11 mouse cellular contexts compared by ENCODE assay signal in the genomic region with DNA sequence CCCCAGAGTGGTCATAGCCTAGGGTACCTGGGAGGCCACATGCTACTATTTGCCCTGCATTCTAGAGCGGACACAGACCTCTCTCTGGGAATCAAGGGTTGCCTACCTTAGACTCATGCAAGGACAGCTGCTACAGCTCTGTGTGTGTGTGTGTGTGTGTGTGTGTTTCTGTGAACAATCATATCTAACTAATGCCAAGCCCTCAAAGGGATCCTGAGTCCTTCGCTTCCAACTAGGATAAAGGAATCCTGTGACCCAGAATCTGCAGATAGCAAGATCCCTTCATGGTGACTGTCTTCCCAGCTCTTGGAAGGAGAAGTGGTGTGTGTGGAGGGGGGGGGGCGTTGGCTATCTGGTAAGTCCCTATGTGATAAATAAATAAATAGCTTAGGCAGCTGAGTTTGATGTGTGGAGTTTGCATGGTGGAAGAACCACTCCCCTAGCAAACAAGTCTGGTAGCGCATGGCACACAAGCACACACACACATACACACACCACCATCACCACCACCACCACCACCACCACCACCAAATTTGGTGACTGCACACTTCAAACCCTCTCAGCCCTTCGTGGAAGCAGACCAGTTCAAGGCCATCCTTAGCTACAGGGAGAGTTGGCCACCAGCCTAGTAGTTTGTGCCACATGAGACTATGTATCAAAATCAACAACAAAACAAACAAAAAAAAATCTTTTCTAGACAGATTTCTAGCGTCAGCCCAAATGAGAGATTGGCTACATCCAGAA. TPM values are rescaled to one million over a fixed set of nuclear protein-coding genes. Genes with fewer than 3 reads are reported as not detected.
DNase-seq lines count a peak whose midpoint lies in the region; ATAC-seq and TF ChIP-seq lines count a peak whose summit lies in the region.
"Had no signal": no experiment of that assay in that cellular context is flagged by ENCODE, and none has a peak within 500 bp of the region (broad histone marks: within the 10 kb centered on the region; RNA-seq: fewer than 3 reads in every experiment).

No protein-coding gene starts in this region.

- peak overlapping the region; percentile 79; the same call in 1 of the 2 replicates for H3K4me2 ChIP-seq in heart, embryonic 13.5 days
- peak overlapping the region; percentile 27; the same call in 1 of the 2 replicates for H3K4me2 ChIP-seq in CH12.LX (ENCODE audit: insufficient read depth, low read depth, poor library complexity, severe bottlenecking)
- peak overlapping the region; percentile 19; the same call in 1 of the 2 replicates for H3K4me2 ChIP-seq in liver, embryonic 14.5 days (ENCODE audit: low read depth)
- H3K4me2 ChIP-seq in hindbrain, embryonic 11.5 days (replicated peaks; ENCODE audit: low read depth, low read length): no peak overlapping the region
- H3K4me2 ChIP-seq: hindbrain, embryonic 12.5 days had no signal

- peaks cover 62% of the 10 kb centered on the region for H3K4me1 ChIP-seq in heart, embryonic 13.5 days
- peaks cover 27 to 71% of the 10 kb centered on the region in 2 experiments for H3K4me1 ChIP-seq in CH12.LX (ENCODE audit: control insufficient read depth in 1 of 2, insufficient read depth in 2 of 2)
- H3K4me1 ChIP-seq in liver, embryonic 14.5 days (replicated peaks; ENCODE audit: control insufficient read depth in 2 of 2, insufficient read depth in 2 of 2, low read length in 1 of 2): peaks cover 31 to 56% of the 10 kb centered on the region in 2 experiments
- 0 out of 2 replicates have a peak, but pooled peaks cover 13% of the 10 kb centered on the region for H3K4me1 ChIP-seq in hindbrain, embryonic 11.5 days (replicated peaks; ENCODE audit: control insufficient read depth, insufficient read depth, low read length)

- 59% methylated on average over 6 of the region's 6 CpGs for WGBS in heart, embryonic 13.5 days
- WGBS in liver, embryonic 14.5 days (ENCODE audit: insufficient replicate concordance): 48% methylated on average over 6 of the region's 6 CpGs
- 63% methylated on average over 6 of the region's 6 CpGs for WGBS in hindbrain, embryonic 11.5 days

- no peaks in the 10 kb centered on the region for H3K27me3 ChIP-seq in heart, embryonic 13.5 days (replicated peaks)
- H3K27me3 ChIP-seq in CH12.LX (replicated peaks): no peaks in the 10 kb centered on the region
- H3K27me3 ChIP-seq in liver, embryonic 14.5 days (ENCODE audit: control insufficient read depth, insufficient read depth, low read length): no peaks in the 10 kb centered on the region
- H3K27me3 ChIP-seq in hindbrain, embryonic 11.5 days (ENCODE audit: control insufficient read depth, insufficient read depth, low read length): no peaks in the 10 kb centered on the region
- H3K27me3 ChIP-seq: embryonic facial prominence, embryonic 12.5 days; limb, embryonic 13.5 days; neural tube, embryonic 15.5 days had no signal

- no peak for TF ChIP-seq EP300 in CH12.LX (IDR thresholded peaks at IDR 0.05; ENCODE audit: low read length)
- TF ChIP-seq EP300 in liver, embryonic 14.5 days (IDR thresholded peaks at IDR 0.05; ENCODE audit: low read depth): no peak

- TF ChIP-seq POLR2A in CH12.LX (IDR thresholded peaks at IDR 0.05; ENCODE audit: low read depth, low read length): no peak

- H3K9ac ChIP-seq in heart, embryonic 13.5 days: no peak overlapping the region
- H3K9ac ChIP-seq in CH12.LX (ENCODE audit: insufficient read depth, low read depth): peak overlapping the region; percentile 45
- no peak overlapping the region for H3K9ac ChIP-seq in liver, embryonic 14.5 days (replicated peaks)
- no peak overlapping the region for H3K9ac ChIP-seq in hindbrain, embryonic 11.5 days (ENCODE audit: low read depth, low read length)
- H3K9ac ChIP-seq: embryonic facial prominence, embryonic 12.5 days; hindbrain, embryonic 12.5 days; limb, embryonic 13.5 days; neural tube, embryonic 15.5 days had no signal

- TF ChIP-seq CTCF in CH12.LX (conservative IDR thresholded peaks at IDR 0.05 in 1 of 2, IDR thresholded peaks at IDR 0.05 in 1 of 2; ENCODE audit: low read depth in 2 of 2, low read length in 2 of 2): no peak
- TF ChIP-seq CTCF in liver, embryonic 14.5 days (IDR thresholded peaks at IDR 0.05; ENCODE audit: low read depth): no peak

- no peaks in the 10 kb centered on the region for H3K9me3 ChIP-seq in heart, embryonic 13.5 days
- no peaks in the 10 kb centered on the region for H3K9me3 ChIP-seq in CH12.LX (replicated peaks; ENCODE audit: low read length)
- H3K9me3 ChIP-seq in liver, embryonic 14.5 days (ENCODE audit: control insufficient read depth, low read length): no peaks in the 10 kb centered on the region
- no peaks in the 10 kb centered on the region for H3K9me3 ChIP-seq in hindbrain, embryonic 11.5 days (ENCODE audit: control insufficient read depth, low read length)
- H3K9me3 ChIP-seq: embryonic facial prominence, embryonic 12.5 days; hindbrain, embryonic 12.5 days; limb, embryonic 13.5 days; neural tube, embryonic 15.5 days had no signal

- dilution Hi-C loops in CH12.LX (cut with MboI; ENCODE audit: extremely low pct_ligation_motif_present, extremely low pct_unique_long_range_greater_than_20kb, low sequenced_read_pairs): no loop called here

- no peaks in the 10 kb centered on the region for H3K36me3 ChIP-seq in heart, embryonic 13.5 days
- no peaks in the 10 kb centered on the region for H3K36me3 ChIP-seq in CH12.LX (replicated peaks in 1 of 2; ENCODE audit: control insufficient read depth in 1 of 2, insufficient read depth in 1 of 2, low read length in 1 of 2)
- H3K36me3 ChIP-seq in liver, embryonic 14.5 days (replicated peaks; ENCODE audit: control insufficient read depth, insufficient read depth, low read depth): no peaks in the 10 kb centered on the region
- no peaks in the 10 kb centered on the region for H3K36me3 ChIP-seq in hindbrain, embryonic 11.5 days (ENCODE audit: control insufficient read depth, insufficient read depth, low read length)
- H3K36me3 ChIP-seq: embryonic facial prominence, embryonic 12.5 days; hindbrain, embryonic 12.5 days; limb, embryonic 13.5 days; neural tube, embryonic 15.5 days had no signal

- H3K79me2 ChIP-seq in CH12.LX (replicated peaks; ENCODE audit: control insufficient read depth, extremely low read depth, insufficient read depth, poor library complexity, severe bottlenecking): no peaks in the 10 kb centered on the region

- no peak for DNase-seq in heart, postnatal 10 days
- peak; percentile 68 for DNase-seq in 416B (ENCODE audit: low read depth)
- DNase-seq in CH12.LX (ENCODE audit: extremely low read depth): peak; percentile 31
- DNase-seq in liver, embryonic 14.5 days (ENCODE audit: low read depth in 3 of 3, low spot score in 3 of 3): no peak
- no peak for DNase-seq in thymus, postnatal 4 days
- DNase-seq in hindbrain, embryonic 11.5 days (ENCODE audit: low spot score): no peak

- intact Hi-C loops in heart, postnatal 10 days (cut with DNase I): loop anchor here (2.0 kb wide), 1 partner anchor 63 kb away; no protein-coding TSS in a partner anchor

- in situ Hi-C loops in CH12.LX (cut with MboI; ENCODE audit: low pct_ligation_motif_present, low pct_unique_long_range_greater_than_20kb, low sequenced_read_pairs): loop anchor here (5.0 kb wide), 2 partner anchors 36 to 96 kb away; a partner anchor contains a TSS

- TF ChIP-seq RAD21 in CH12.LX (IDR thresholded peaks at IDR 0.05; ENCODE audit: low read depth, low read length): no peak

- no peak overlapping the region for H3K4me3 ChIP-seq in heart, embryonic 13.5 days
- no peak overlapping the region for H3K4me3 ChIP-seq in CH12.LX (replicated peaks in 1 of 3; ENCODE audit: low read depth in 2 of 3, low read length in 2 of 3, poor library complexity in 1 of 3)
- H3K4me3 ChIP-seq in liver, embryonic 14.5 days (ENCODE audit: insufficient read depth in 1 of 2, low read depth in 2 of 2, low read length in 2 of 2): no peak overlapping the region
- no peak overlapping the region for H3K4me3 ChIP-seq in hindbrain, embryonic 11.5 days (ENCODE audit: low read depth, low read length)
- H3K4me3 ChIP-seq: embryonic facial prominence, embryonic 12.5 days; hindbrain, embryonic 12.5 days; limb, embryonic 13.5 days; neural tube, embryonic 15.5 days had no signal

- H3K27ac ChIP-seq in heart, embryonic 13.5 days (replicated peaks): no peak overlapping the region
- H3K27ac ChIP-seq in CH12.LX (ENCODE audit: insufficient read depth, low read depth): peak overlapping the region; percentile 89
- H3K27ac ChIP-seq in liver, embryonic 14.5 days: no peak overlapping the region
- H3K27ac ChIP-seq in hindbrain, embryonic 11.5 days (ENCODE audit: low read depth, low read length): no peak overlapping the region
- H3K27ac ChIP-seq: limb, embryonic 13.5 days; neural tube, embryonic 15.5 days had no signal

- no peak for ATAC-seq in heart, embryonic 13.5 days (ENCODE audit: extremely low read depth, insufficient number of reproducible peaks, low FRiP score, low TSS enrichment)
- ATAC-seq in liver, embryonic 14.5 days (ENCODE audit: insufficient read depth): no peak
- no peak for ATAC-seq in hindbrain, embryonic 11.5 days (ENCODE audit: low FRiP score)

TF ChIP-seq in CH12.LX, 34 proteins besides CTCF, POLR2A, EP300 and RAD21:
- TF ChIP-seq HCFC1 (IDR thresholded peaks at IDR 0.05; ENCODE audit: low read depth, low read length) (no peak), POLR2AphosphoS2 (IDR thresholded peaks at IDR 0.05; ENCODE audit: low read depth, low read length) (no peak), CHD1 (IDR thresholded peaks at IDR 0.05; ENCODE audit: low read depth, low read length) (no peak), TBP (conservative IDR thresholded peaks at IDR 0.05; ENCODE audit: low read depth, low read length) (no peak)

RNA-seq across cellular contexts. Expression of a gene that starts 35.5 kb away (rescaled TPM):
- polyA plus RNA-seq in heart, embryonic 13.5 days (2015; fragmentation: Nextera tagmentation; extraction: Ambion mirVana): 3.4 and 3.8 TPM in 2 replicates
- total RNA-seq in heart, postnatal 10 days (2021): 1 to 10 TPM; 2.5 to 2.6 TPM
- 48.3 and 67.6 TPM in 2 replicates for total RNA-seq in CH12.LX (2012; rRNA removed)
- 41.7 and 41.9 TPM in 2 replicates for total RNA-seq in CH12.LX (2014; rRNA removed)
- polyA plus RNA-seq in CH12.LX (2012; ENCODE audit: insufficient read length, low read depth): 49.2 and 54.4 TPM in 2 replicates
- polyA plus RNA-seq in liver, embryonic 14.5 days (2012; rRNA removed): 8.5 and 8.6 TPM in 2 replicates
- polyA plus RNA-seq in liver, embryonic 14.5 days (2014; fragmentation: Nextera tagmentation; extraction: Ambion mirVana): 3.8 and 4.0 TPM in 2 replicates
- 2.7 and 4.2 TPM in 2 replicates for polyA plus RNA-seq in hindbrain, embryonic 11.5 days (2014; fragmentation: Nextera tagmentation; extraction: Ambion mirVana)

RNA-seq across cellular contexts. Expression of a gene that starts 48.5 kb away (rescaled TPM):
- polyA plus RNA-seq in heart, embryonic 13.5 days (2015; fragmentation: Nextera tagmentation; extraction: Ambion mirVana): 276 and 287 TPM in 2 replicates
- total RNA-seq in heart, postnatal 10 days (2021): 100 to 1,000 TPM; 345 to 350 TPM
- total RNA-seq in CH12.LX (2012; rRNA removed) (139 and 143 TPM in 2 replicates), CH12.LX (2014; rRNA removed) (56.8 and 66.1 TPM in 2 replicates)
- polyA plus RNA-seq in CH12.LX (2012; ENCODE audit: insufficient read length, low read depth): 102 and 110 TPM in 2 replicates
- polyA plus RNA-seq in liver, embryonic 14.5 days (2012; rRNA removed): 61.1 and 69.0 TPM in 2 replicates
- polyA plus RNA-seq in liver, embryonic 14.5 days (2014; fragmentation: Nextera tagmentation; extraction: Ambion mirVana): 54.3 and 64.3 TPM in 2 replicates
- polyA plus RNA-seq in hindbrain, embryonic 11.5 days (2014; fragmentation: Nextera tagmentation; extraction: Ambion mirVana): 356 and 425 TPM in 2 replicates

Comparison
In these comparisons a context has a peak if more than half of its experiments do, and no peak if none do; other contexts are left out.
1. DNase-seq: peak in 416B (single experiment) and CH12.LX (single experiment); none in heart, postnatal 10 days (0 of 2), liver, embryonic 14.5 days (0 of 3), thymus, postnatal 4 days (single experiment) and hindbrain, embryonic 11.5 days (single experiment).